Mouse (Mus musculus) hindlimb bud, embryonic 11.5 days (tissue): ENCODE results near the gene 1600014C23Rik.

ENCODE experiments used
- DNase-seq: peaks from one replicate; pipeline ENCODE4 v3.0.0-alpha.2; 2012; ENCODE audit warnings: low read depth, low spot score; ENCODE audit errors: extremely low spot score

Gene 1600014C23Rik

GRCm38 (mm10) chr17:45733735-45734301 is at the start of gene 1600014C23Rik:
Gene 1600014C23Rik, minus strand, starts transcription at chr17:45733844.
- no peak for DNase-seq

GRCm38 (mm10) chr17:45778446-45778845 is 44.8 kb upstream of the 1600014C23Rik start:
- no peak for DNase-seq

- DNase-seq: no peak
Measured at GRCm38 (mm10) chr17:45777431-45777830, 43.8 kb upstream of the 1600014C23Rik start.

- no peak for DNase-seq
Measured at GRCm38 (mm10) chr17:45776185-45776584, 42.5 kb upstream of the 1600014C23Rik start.

- no peak for DNase-seq
Measured at GRCm38 (mm10) chr17:45775468-45775867, 41.8 kb upstream of the 1600014C23Rik start.

GRCm38 (mm10) chr17:45772566-45772965 is 38.9 kb upstream of the 1600014C23Rik start:
- DNase-seq: no peak

GRCm38 (mm10) chr17:45772096-45772495 is 38.5 kb upstream of the 1600014C23Rik start:
- no peak for DNase-seq

- no peak for DNase-seq
Measured at GRCm38 (mm10) chr17:45770441-45770840, 36.8 kb upstream of the 1600014C23Rik start.

DNA sequence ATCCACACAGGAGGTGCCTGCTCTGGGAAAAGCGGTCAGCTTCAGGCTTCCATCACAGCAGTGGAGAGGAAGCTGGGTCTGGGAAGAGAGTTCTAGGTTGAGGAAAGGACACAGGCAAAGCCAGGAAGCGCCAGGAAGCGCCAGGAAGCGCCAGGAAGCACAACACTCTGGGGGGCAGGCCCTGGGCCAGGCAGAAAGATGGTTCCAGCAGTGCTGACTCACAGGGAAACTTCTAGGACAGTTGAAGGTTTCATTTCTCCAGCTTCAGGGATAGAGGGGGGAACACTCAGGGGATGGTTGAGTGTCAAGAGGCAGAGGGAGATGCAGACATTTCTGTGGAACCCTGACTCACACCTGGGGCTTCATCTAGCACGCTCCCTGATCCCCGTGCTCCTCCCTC is 36.2 kb upstream of the 1600014C23Rik start:
- DNase-seq: no peak

- DNase-seq: no peak
Measured at GRCm38 (mm10) chr17:45767536-45768146, 34.0 kb upstream of the 1600014C23Rik start.

- no peak for DNase-seq
Measured at GRCm38 (mm10) chr17:45766735-45767535, 33.3 kb upstream of the 1600014C23Rik start.

DNA sequence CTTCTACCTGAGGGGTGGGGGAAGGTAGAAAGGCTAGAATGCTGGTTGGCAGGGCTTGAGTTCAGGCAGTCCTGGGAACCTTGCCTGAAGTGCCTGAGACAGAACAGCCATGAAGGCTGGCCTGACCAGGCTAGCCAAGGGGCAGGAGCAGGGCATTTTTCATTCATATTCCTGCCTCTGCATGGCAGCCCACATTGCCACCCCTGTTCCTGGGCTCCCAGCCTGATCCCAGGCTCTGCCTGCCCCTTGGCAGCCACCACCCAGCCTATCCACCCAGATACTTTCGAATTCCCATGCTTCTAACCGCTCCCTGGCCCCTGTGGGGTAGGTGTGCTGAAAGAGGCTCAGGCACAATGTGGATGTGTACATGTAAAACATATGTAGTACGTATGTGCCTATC is 32.3 kb upstream of the 1600014C23Rik start:
- no peak for DNase-seq

- DNase-seq: no peak
Measured at GRCm38 (mm10) chr17:45763188-45763587, 29.5 kb upstream of the 1600014C23Rik start.

DNA sequence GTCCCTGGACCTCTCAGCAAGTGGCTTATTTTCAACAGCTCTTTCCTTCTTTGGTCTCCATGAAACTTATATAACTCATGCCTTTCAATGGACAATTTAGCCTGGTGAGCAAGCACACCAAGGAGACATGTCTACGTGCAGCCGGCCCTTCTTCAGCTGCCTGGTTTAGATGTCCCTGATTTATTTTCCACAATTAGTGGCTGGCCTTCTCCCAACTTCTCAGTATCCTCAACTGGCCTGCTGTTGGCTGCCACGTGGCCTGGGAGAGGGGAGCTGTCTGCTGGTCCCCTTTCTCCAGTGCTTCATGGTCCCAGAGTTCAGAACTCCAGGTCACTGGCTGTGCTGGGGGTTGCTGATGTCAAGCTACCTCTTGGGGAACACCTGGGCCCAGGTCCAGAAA is 28.3 kb upstream of the 1600014C23Rik start:
- no peak for DNase-seq

DNA sequence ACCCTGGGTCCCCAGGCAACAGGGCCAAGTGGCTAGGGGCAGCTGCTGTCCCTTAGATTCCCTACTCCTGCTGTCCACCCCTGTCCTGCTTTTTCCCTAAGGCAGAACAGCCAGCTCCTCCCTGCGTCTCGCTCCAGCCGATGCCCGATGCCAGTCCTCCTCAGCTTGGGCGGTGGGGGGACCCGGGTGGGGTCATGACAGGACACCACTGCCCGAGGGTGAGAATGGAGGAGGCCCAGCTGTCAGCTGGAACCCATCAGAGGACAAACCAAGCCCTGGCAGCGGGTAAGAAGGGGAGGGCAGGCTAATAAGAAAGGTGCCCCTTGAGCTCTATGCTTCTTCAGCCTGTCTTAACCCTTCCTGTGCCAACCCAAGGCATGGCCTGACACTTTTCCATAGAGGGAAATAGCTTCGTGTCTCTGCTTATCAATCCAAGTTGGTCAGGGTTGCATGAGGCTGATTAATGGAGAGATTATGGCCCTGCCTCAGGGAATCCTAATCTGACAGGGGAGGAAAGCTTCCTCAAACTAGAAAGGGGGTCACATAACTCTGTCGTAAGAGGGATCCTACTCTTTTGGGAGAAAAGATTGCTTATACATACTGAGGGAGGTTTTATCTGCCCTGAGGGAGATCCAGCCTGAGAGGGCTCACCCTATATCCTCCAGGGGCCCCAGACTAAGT is 27.5 kb upstream of the 1600014C23Rik start:
- DNase-seq: no peak

DNA sequence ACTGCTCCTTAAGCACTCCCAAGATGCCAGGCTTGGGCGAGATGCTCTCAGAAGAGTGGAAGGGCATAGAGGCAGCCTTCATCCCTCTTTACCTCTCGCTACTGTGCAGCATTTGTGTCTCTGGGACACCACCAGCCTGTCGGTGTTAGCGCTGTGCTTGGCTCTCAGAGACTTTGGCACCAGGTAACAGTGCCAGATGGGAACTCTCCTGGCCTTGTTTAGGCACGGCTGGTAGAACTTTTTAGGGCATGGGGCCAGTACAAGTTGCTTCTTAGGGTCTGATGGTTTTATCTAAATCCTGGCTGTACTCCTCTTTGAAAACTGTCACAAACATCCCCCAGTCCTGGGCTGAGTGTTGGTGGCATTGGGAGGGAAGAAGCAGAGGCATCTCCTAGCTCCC is 26.1 kb upstream of the 1600014C23Rik start:
- no peak for DNase-seq

DNA sequence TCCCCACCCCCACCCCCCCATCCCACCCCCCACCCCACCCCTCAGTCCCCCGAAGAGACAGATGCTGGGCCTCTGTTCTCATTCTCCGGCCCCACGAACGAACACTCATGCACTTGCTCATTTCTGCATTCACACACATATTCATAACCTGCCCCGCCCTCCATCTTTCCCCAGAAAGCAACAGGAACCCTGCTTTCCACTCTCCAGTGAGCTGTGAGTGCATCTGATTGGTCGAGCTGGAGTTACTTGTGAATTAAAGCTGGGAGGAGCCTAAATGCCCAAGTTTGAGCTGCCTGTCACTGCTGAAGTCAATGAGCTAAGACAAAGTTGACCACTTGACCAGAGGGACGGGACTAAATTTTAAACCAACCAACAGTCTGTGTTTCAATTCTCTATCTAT is 25.2 kb upstream of the 1600014C23Rik start:
- no peak for DNase-seq

DNA sequence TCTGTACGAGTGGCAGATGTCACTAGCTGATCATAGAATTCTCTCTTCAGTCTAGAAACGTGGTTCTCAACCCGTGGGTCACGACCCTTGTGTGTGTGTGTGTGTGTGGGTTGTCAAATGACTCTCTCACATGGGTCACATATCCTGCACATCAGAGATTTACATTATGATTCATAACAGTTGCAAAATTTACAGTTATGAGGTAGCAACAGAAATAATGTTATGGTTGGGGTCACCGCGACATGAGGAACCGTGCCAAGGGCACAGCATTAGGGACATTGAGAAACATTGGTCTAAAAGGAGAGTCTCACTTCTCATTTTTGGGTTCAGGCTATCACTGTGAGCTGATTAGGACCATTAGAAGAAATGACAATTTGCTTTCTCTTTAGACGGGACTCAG is 24.3 kb upstream of the 1600014C23Rik start:
- DNase-seq: no peak

DNA sequence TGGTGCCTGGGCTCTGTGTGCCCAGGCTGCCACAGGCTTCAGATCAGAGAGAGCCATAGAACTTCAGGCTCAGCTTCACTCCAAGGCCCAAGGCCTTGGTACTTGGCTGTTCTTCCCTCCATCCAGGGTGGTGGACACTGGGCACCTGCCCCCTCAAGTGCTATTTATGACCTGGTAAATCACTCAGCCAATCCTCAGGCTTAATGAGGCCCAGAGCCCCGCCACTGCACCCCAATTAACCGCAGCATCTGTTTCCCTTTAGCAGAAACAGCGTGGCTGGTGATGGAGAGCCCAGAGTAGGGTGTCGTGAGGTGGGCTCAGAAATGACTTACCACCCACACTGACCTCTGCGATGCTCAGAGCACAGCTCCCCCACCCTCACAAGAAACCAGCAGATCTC is 23.2 kb upstream of the 1600014C23Rik start:
- no peak for DNase-seq

GRCm38 (mm10) chr17:45756391-45756790 is 22.7 kb upstream of the 1600014C23Rik start:
- no peak for DNase-seq

- DNase-seq: no peak
Measured at GRCm38 (mm10) chr17:45754186-45754862, 20.7 kb upstream of the 1600014C23Rik start.
